Mouse (Mus musculus) frontal cortex, adult 2 months (tissue): ENCODE measurements around the gene Lcp1. TPM values are rescaled to one million over a fixed set of nuclear protein-coding genes. Genes with fewer than 3 reads are reported as not detected.
"Not testable (repeated sequence)": the region's sequence is repeated elsewhere in the genome, so short reads cannot be mapped to it uniquely, and the experiment has no call there.

Experiments used
- DNase-seq, 2 experiments: peaks; one replicate each; pipeline ENCODE4 v3.0.0; 2022; ENCODE audit warnings: low spot score in 1 of 2; ENCODE audit errors: extremely low spot score in 1 of 2
- polyA plus RNA-seq: library from polyadenylated mRNA; depleted of rRNA; stranded (reverse); fragments of >200 nt; gene quantifications from 2 replicates; pipeline ENCODE4 v1.2.3, GENCODE M21; 2012; rRNA removed

The Lcp1 gene
- 4.8 and 5.5 TPM in 2 replicates for polyA plus RNA-seq

DNA sequence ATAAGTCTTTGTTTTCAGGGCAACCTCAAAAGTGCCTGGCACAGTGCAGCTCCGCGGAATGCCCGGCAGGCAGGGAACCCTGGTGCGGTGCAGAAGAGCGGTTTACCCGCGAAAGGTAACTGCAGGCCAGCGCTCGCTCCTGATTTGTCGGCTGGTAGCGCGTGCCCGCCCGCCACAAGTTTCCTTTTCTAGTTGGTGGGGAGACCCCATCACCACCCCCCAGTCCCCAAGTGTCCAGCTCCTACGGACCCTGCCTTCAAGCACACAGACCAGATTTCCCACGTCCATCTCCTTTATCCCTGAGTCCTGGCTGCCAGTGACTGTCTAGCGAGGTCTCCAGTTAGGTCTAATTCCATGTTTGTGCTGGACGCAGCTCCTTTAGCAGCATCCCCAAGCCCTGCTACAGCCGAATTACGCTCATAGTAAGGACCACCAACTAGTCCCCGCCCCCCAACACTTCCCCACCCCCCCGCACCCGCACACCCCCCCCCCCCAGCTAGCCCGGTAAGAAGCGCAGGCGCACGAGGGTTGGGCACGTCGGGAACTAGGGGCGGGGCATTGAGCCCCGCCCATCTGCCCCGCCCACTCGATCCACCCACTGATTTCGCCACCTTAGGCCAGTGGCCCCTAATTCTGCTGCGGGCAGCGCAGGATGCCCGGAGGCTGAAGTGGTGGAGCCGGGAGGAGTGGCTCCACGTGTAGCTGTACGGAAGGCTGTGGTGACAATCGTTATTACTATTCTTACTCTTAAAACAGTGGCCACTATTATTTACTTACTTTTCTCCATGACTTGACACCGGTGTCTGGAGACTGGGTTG, at the start of gene Lcp1, which contains the start of gene Lrrc63:
Lcp1 (plus strand) TSS at position 601 of the 818 bp plus-strand sequence.
Lrrc63 (minus strand) TSS at position 381 of the 818 bp plus-strand sequence.
- DNase-seq = peak; percentile 5 to 55

GRCm38 (mm10) chr14:75102956-75103355, 27.9 kb upstream of the Lcp1 start:
- no peak for DNase-seq

DNA sequence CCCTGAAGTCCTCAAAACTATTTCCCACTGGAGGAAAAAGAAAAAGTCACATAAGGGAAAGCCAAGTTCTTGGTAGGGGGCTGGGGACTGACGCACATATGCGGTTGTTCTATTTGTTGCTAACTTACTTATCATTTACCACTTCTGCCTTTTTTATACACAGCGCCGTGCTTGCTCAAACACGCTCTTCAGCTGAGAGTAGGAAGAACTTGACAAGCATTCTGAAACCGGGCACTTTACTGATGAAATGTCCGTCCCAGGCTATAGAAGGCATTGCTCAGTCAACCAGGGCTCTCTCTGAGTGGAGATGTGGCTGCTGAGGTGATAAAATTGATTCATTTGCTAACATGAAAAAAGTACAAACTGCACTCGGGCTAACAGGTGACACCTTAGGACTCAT, 9.2 kb upstream of the Lcp1 start:
- no peak for DNase-seq

DNA sequence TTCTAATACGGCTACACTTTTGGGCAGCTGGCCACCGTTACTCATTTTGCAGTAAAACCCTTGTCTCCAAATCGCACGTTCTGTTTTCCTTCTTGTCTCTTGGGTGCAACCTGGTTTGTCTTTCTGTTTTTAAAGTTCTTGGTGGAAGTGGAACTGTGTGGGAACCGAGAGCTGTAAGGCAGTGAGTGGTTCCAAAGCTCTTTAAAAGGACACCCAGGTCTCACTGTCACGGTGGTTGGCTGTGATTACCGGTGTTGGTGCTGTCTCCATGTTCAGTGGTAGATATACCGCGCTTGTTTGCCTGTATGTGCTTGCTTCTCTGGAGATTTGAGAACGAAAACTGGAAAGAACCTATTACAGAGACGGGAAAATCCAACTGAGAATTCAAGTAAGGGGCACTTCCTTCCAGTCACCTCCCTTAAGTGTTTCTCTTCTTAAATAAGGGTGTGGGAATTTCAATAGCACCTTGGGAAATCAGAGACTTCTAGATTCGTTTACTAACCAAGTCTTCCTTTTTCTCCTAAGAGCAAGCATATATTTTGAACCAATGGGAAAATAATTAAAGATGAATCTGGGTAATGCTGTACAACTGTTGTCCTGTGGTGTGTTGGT, 529 bp downstream of the Lcp1 start:
- no peak for DNase-seq

- DNase-seq = no peak
Measured at GRCm38 (mm10) chr14:75136119-75136966, 5.4 kb downstream of the Lcp1 start.

DNA sequence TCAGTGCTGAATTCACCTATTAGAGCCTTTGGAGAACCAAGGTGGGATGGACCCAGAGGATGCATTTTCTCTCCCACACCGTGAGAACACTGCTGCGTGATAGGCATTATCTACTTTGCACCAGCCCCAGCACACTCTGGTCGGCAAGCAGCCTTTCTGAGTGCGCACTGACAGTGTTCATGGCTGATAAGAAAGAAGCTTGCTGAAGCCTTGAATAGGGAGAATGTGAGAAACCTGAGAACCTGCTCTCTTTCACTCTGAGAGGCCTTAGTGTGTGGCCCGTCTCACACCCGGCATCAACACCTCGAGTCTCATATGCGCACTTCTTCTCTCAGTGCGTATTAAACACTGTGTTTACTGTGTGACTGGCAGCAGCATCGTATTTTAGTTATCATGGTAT, 7.6 kb downstream of the Lcp1 start:
- DNase-seq = no peak

GRCm38 (mm10) chr14:75139225-75139624, 8.3 kb downstream of the Lcp1 start:
- no peak for DNase-seq

- not testable (repeated sequence) for DNase-seq
Measured at GRCm38 (mm10) chr14:75147706-75148105, 16.8 kb downstream of the Lcp1 start.

DNA sequence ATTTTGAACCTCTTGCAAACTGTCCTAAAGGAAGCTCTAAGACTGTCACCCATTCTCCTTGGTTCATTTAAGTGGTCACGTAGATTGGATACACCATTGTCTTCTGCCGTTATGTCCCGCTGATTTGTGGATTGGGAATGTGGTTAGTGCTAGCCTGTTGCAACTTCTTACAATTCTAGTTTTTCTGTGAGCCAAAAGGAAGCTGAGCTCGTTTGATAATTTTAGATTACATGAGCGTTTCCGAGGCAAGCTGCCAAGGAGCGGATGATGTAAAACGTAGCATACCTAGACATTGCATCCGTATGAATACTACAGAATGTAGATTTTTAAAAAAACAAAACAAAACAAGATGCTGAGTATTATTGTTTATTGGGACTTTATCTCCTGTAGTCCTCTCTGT, 17.3 kb downstream of the Lcp1 start:
- DNase-seq = peak in 1 of 2 experiments; percentile 54

- no peak for DNase-seq
Measured at GRCm38 (mm10) chr14:75150653-75151052, 19.8 kb downstream of the Lcp1 start.

GRCm38 (mm10) chr14:75151146-75151545, 20.2 kb downstream of the Lcp1 start:
- no peak for DNase-seq

GRCm38 (mm10) chr14:75154481-75154880, 23.6 kb downstream of the Lcp1 start:
- no peak for DNase-seq

- DNase-seq = no peak
Measured at GRCm38 (mm10) chr14:75159375-75159774, 28.5 kb downstream of the Lcp1 start.

GRCm38 (mm10) chr14:75163866-75164265, 33.0 kb downstream of the Lcp1 start:
- DNase-seq = no peak

GRCm38 (mm10) chr14:75164345-75164744, 33.4 kb downstream of the Lcp1 start:
- DNase-seq = no peak

DNA sequence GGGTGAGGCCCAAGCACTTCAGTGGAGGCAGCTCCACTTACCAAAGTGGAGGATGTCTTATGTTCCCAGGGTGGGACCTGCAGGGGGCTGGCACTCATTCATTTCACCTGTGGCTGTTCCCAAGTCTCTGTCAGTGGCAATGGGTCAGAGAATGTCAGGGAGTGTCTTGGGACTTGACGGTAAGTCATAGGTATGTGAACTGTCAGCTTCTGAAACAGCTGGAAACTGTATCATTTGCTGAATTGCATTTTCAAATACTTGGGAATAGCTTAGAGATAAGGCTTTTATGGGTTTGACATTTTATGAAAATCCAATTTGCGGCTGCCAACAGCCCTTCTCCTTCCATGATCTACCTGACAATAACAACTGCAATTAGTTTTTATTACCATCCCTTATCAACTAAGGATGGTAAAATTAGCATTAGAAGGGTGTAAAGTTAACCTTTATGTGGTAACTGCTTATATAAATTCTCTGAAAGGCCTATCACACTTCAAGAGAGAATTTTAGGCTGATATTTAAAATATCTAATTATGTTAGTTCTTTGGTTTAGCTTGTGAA, 34.8 kb downstream of the Lcp1 start:
- DNase-seq = no peak

DNA sequence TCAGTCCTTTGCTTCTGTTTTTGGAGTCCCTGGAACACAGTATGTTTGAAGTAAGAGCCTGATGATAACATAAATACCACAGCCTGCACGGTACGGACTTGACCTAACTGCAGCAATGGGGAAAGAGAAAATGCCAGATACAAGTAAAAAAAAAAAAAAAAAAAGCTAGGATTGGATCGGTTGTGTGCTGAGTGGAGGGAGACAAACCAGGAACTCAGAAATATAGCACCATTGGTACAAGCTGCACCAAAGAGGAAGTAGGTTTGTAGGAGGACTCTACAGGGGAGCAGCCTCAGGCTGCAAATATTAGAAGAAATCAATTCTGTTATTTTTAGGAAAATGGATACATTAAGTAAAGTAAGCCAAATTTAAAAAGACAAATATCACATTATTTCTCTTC, 37.6 kb downstream of the Lcp1 start:
- DNase-seq = no peak

DNA sequence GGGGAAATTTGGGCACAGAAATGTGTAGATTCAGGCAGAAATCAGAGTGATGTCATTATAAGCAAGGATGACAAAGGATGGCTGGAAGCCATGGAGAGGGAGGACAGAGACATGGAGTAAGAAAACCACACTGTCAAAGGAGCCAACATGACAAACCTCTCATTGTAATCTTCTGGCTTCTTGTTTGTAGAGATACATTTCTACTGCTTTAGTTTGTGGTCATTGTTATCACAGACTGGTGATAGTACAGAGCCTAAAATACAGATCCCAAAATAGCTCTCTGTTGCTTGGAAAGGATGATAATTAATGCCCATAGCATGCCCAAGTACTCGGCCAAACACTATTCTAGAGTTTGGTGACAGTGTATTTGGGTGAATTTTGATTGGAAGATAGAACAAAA, 39.6 kb downstream of the Lcp1 start:
- no peak for DNase-seq

DNA sequence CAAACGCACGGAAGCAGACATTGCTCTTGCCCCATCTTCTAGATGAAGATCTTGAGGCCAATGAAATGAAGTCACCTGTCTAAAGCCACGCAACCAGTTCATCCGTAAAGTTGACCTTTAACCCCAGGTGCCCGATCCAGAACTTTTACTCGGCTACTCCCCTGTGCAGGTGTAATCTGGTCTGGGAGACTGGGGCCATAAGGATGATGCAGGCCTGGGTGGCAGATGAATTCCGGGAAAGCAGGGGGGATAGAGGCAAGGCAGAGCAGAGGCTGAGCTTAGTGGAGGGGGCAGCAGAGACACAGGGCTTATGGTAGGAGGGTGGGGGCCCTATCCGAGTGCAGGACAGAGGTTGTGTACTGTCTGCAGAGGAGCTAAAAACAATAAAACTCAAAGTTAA, 43.4 kb downstream of the Lcp1 start:
- DNase-seq = no peak

DNA sequence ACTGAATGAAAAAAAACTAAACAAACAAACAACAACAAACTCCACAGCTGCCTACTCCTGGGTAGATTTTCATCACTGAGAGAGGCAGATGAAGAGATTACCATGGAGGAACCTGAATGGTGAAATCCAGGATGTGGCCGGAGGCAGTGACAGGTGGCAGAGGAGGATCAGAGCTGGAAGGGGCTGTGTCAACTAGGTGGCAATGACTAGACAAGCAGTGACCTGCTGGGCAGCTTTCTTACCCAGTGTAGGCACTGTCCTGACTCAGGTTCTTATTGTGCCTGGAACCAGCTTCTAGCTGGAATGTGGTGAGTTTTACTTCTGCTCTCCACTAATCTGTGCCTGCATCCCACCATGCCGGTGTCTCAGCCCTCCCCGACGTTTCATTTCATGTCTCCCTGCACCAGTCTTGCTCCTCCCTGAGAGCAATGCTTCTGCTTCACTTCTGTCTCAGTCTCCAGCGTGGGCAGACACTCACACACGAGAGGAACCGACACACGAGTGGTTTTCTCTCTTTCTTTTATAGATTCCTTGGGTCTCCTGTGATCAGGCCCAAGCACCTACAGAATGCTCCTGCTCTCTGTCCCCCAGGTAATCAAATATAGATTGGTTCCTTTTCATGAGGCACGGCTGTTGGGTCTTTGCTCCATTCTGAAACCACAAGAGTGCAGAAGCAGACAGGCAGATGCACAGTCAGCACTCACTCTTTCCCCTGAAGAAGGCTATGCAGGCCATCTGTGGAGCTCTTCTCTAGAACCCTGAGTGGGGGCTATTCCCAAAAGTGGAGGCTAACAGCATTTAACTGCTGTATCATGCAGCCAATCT, 44.0 kb downstream of the Lcp1 start:
- DNase-seq = no peak
